Mouse (Mus musculus): ENCODE measurements around the gene Gm9125. TPM values are rescaled to one million over a fixed set of nuclear protein-coding genes. Genes with fewer than 3 reads are reported as not detected.

The Gm9125 gene
- polyA plus RNA-seq (2012; fragmentation: generic; extraction: Trizol): not detected

DNA sequence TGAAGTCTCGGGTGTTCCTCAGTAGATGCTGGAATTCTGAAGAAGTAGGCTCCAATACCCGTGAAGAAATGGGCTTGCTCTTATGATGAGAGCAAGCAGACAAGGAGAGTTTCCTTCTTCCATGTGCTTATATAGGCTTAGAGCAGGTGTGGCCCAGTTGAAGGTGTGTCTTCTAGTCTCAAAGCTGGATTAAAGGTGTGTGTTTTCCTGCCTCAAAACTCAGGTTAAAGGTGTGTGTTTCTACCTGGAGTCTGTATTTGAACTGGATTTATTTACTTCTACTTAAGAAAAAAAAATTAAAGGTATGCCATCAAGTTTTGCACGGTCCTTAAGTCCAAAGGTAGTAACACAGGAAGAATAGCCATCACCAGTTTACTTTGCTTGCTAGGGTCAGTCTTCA is at the start of gene Gm9125:
Gene Gm9125, minus strand, starts transcription at position 101 of the 400 bp plus-strand sequence.

DNA sequence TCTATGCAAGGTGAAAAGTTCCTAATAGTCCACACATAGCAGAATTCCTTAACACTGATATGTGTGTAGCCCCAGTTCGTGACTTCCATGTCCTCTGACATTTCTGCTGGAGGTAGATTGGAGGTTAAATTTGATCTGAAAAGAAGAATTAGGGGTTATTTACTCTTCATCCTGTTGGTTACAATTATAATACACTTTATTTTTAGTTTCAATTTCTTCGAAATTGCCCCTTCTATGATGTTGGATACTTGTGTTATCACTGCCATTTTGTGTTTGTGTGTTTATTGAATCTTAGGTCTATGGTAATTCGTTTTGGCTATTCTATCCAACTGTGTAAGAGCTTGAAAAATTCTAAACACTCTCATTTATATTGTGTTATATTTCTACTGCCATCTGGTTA is 17.9 kb upstream of the Gm9125 start, which contains the start of gene Gm10697:
Gene Gm10697, minus strand, starts transcription at position 101 of the 400 bp plus-strand sequence.

Other genes starting within 250 kb of the Gm9125 start
- gene Tdpoz3, start 228.9 kb downstream of the Gm9125 start, polyA plus RNA-seq (2012; fragmentation: generic; extraction: Trizol): not detected
- not detected for gene Gm9117, start 111.3 kb downstream of the Gm9125 start, polyA plus RNA-seq (2012; fragmentation: generic; extraction: Trizol)
- gene Tdpoz5, start 93.6 kb downstream of the Gm9125 start, polyA plus RNA-seq (2012; fragmentation: generic; extraction: Trizol): not detected
- gene Gm10697, start 17.8 kb upstream of the Gm9125 start, polyA plus RNA-seq (2012; fragmentation: generic; extraction: Trizol): not detected
- not detected for gene Gm10696, start 123.3 kb upstream of the Gm9125 start, polyA plus RNA-seq (2012; fragmentation: generic; extraction: Trizol)
- not detected for gene Gm5286, start 141.8 kb upstream of the Gm9125 start, polyA plus RNA-seq (2012; fragmentation: generic; extraction: Trizol)
- gene Gm4778, start 209.2 kb upstream of the Gm9125 start, polyA plus RNA-seq (2012; fragmentation: generic; extraction: Trizol): not detected

All from C3H10T1/2 (cell line).